Mouse (Mus musculus) MEL (cell line): ENCODE data around the gene Znfx1. TPM values are rescaled to one million over a fixed set of nuclear protein-coding genes. Genes with fewer than 3 reads are reported as not detected.

Experiments used
- DNase-seq: peaks from one replicate; pipeline ENCODE4 v3.0.0; 2011; ENCODE audit warnings: low read depth, low spot score
- H3K27ac ChIP-seq: 2 replicates; pipeline ENCODE4 v1.5.1; 2012; ENCODE audit warnings: low read depth, mild to moderate bottlenecking, control low read depth, low read length, moderate library complexity; ENCODE audit not compliant: control insufficient read depth
- H3K27me3 ChIP-seq, 2 experiments: fragments of 150-350 bp in 1 of 2; sonication (generic) in 1 of 2; 2 replicates each; pipeline ENCODE4 v1.6.1; 2012; ENCODE audit warnings: low read length in 2 of 2, mild to moderate bottlenecking in 2 of 2, improper control_type of control experiment in 1 of 2, moderate library complexity in 1 of 2; ENCODE audit not compliant: insufficient read depth in 2 of 2, control insufficient read depth in 1 of 2
- H3K36me3 ChIP-seq, 2 experiments: 2 replicates each; pipeline ENCODE4 v1.6.1; 2012 to 2014; ENCODE audit warnings: low read length in 2 of 2, improper control_type of control experiment in 1 of 2, inconsistent platforms in 1 of 2, mild to moderate bottlenecking in 1 of 2; ENCODE audit not compliant: insufficient read depth in 2 of 2, control insufficient read depth in 1 of 2
- H3K4me1 ChIP-seq, 2 experiments: fragments of 150-350 bp in 1 of 2; sonication (generic) in 1 of 2; 2 replicates each; pipeline ENCODE4 v1.6.1; 2012; ENCODE audit warnings: low read length in 2 of 2, improper control_type of control experiment in 1 of 2, mild to moderate bottlenecking in 1 of 2; ENCODE audit not compliant: insufficient read depth in 2 of 2, control insufficient read depth in 1 of 2
- H3K4me3 ChIP-seq, 2 experiments: fragments of 150-350 bp in 1 of 2; sonication (generic) in 1 of 2; 2 replicates each; pipeline ENCODE4 v1.5.1; 2012; ENCODE audit warnings: low read depth in 2 of 2, low read length in 2 of 2, mild to moderate bottlenecking in 2 of 2, moderate library complexity in 2 of 2, control low read depth in 1 of 2, improper control_type of control experiment in 1 of 2; ENCODE audit not compliant: control insufficient read depth in 1 of 2, insufficient read depth in 1 of 2
- H3K79me2 ChIP-seq: 2 replicates; pipeline ENCODE4 v1.6.1; 2012; ENCODE audit warnings: mild to moderate bottlenecking, low read length, moderate library complexity; ENCODE audit not compliant: control insufficient read depth, poor library complexity, insufficient read depth
- H3K9ac ChIP-seq: 2 replicates; pipeline ENCODE4 v1.6.1; 2012; ENCODE audit warnings: low read depth, mild to moderate bottlenecking, control low read depth, low read length, moderate library complexity; ENCODE audit not compliant: control insufficient read depth, poor library complexity, severe bottlenecking
- H3K9me3 ChIP-seq: fragments of 150-350 bp; sonication (generic); replicated peaks from 2 replicates; pipeline ENCODE4 v1.6.1; 2012; ENCODE audit warnings: mild to moderate bottlenecking, low read length, improper control_type of control experiment, moderate library complexity; ENCODE audit not compliant: insufficient read depth
- BHLHE40 ChIP-seq: IDR thresholded peaks from 2 replicates; pipeline ENCODE4 v1.6.1; 2012; ENCODE audit warnings: low read depth, mild to moderate bottlenecking, inconsistent platforms, low read length, improper control_type of control experiment, borderline replicate concordance
- E2F4 ChIP-seq: IDR thresholded peaks from 2 replicates; pipeline ENCODE4 v1.6.1; 2011; ENCODE audit warnings: low read depth, low read length, improper control_type of control experiment, borderline replicate concordance
- ETS1 ChIP-seq: IDR thresholded peaks from 2 replicates; pipeline ENCODE4 v1.6.1; 2012; ENCODE audit warnings: low read depth, mild to moderate bottlenecking, inconsistent platforms, low read length, improper control_type of control experiment, moderate library complexity
- HCFC1 ChIP-seq: IDR thresholded peaks from 2 replicates; pipeline ENCODE4 v1.6.1; 2012; ENCODE audit warnings: low read depth, mild to moderate bottlenecking, inconsistent platforms, low read length, improper control_type of control experiment, moderate library complexity
- KAT2A ChIP-seq: conservative IDR thresholded peaks from 2 replicates; pipeline ENCODE4 v1.6.1; 2012; ENCODE audit warnings: low read depth, low read length, improper control_type of control experiment, inconsistent platforms
- MAFK ChIP-seq: IDR thresholded peaks from 2 replicates; pipeline ENCODE4 v1.6.1; 2011; ENCODE audit warnings: low read depth, mild to moderate bottlenecking, low read length, improper control_type of control experiment, borderline replicate concordance
- MAZ ChIP-seq: IDR thresholded peaks from 2 replicates; pipeline ENCODE4 v1.6.1; 2012; ENCODE audit warnings: low read depth, mild to moderate bottlenecking, inconsistent platforms, low read length, improper control_type of control experiment
- MEF2A ChIP-seq: IDR thresholded peaks from 2 replicates; pipeline ENCODE4 v1.6.1; 2014; ENCODE audit warnings: low read depth, mild to moderate bottlenecking, inconsistent platforms, low read length, improper control_type of control experiment; ENCODE audit not compliant: poor library complexity, insufficient replicate concordance, severe bottlenecking; ENCODE audit errors: extremely low read depth
- MXI1 ChIP-seq: IDR thresholded peaks from 2 replicates; pipeline ENCODE4 v1.6.1; 2011; ENCODE audit warnings: mild to moderate bottlenecking, low read depth, low read length, improper control_type of control experiment
- NRF1 ChIP-seq: IDR thresholded peaks from 2 replicates; pipeline ENCODE4 v1.6.1; 2014; ENCODE audit warnings: low read depth, mild to moderate bottlenecking, inconsistent platforms, low read length, improper control_type of control experiment, moderate library complexity; ENCODE audit not compliant: poor library complexity, insufficient read depth, severe bottlenecking
- POLR2AphosphoS5 ChIP-seq: IDR thresholded peaks from 2 replicates; pipeline ENCODE4 v1.6.1; 2012; ENCODE audit warnings: low read depth, borderline replicate concordance, mild to moderate bottlenecking, inconsistent platforms, low read length, moderate library complexity, mixed read lengths
- RAD21 ChIP-seq: IDR thresholded peaks from 2 replicates; pipeline ENCODE4 v1.6.1; 2011; ENCODE audit warnings: mild to moderate bottlenecking, low read depth, low read length, improper control_type of control experiment
- RCOR1 ChIP-seq: IDR thresholded peaks from 2 replicates; pipeline ENCODE4 v1.6.1; 2012; ENCODE audit warnings: low read depth, mild to moderate bottlenecking, inconsistent platforms, low read length, improper control_type of control experiment
- TBP ChIP-seq: IDR thresholded peaks from 2 replicates; pipeline ENCODE4 v1.8.0; 2011; ENCODE audit warnings: low read depth, low read length, improper control_type of control experiment
- TCF12 ChIP-seq: IDR thresholded peaks from 2 replicates; pipeline ENCODE4 v1.6.1; 2014; ENCODE audit warnings: low read depth, mild to moderate bottlenecking, inconsistent platforms, low read length, improper control_type of control experiment, moderate library complexity
- UBTF ChIP-seq: IDR thresholded peaks from 2 replicates; pipeline ENCODE4 v1.6.1; 2012; ENCODE audit warnings: low read depth, mild to moderate bottlenecking, inconsistent platforms, low read length, improper control_type of control experiment, moderate library complexity, borderline replicate concordance; ENCODE audit not compliant: insufficient read depth
- USF2 ChIP-seq, 2 experiments: IDR thresholded peaks; 2 replicates each; pipeline ENCODE4 v1.6.1; 2011 to 2012; ENCODE audit warnings: improper control_type of control experiment in 2 of 2, low read length in 2 of 2, borderline replicate concordance in 1 of 2, inconsistent platforms in 1 of 2, low read depth in 1 of 2, mild to moderate bottlenecking in 1 of 2; ENCODE audit not compliant: insufficient read depth in 1 of 2
- ZKSCAN1 ChIP-seq: IDR thresholded peaks from 2 replicates; pipeline ENCODE4 v1.6.1; 2012; ENCODE audit warnings: low read depth, mild to moderate bottlenecking, inconsistent platforms, low read length, improper control_type of control experiment, moderate library complexity
- ZNF384 ChIP-seq: IDR thresholded peaks from 2 replicates; pipeline ENCODE4 v1.6.1; 2012; ENCODE audit warnings: low read depth, mild to moderate bottlenecking, inconsistent platforms, low read length, improper control_type of control experiment
- polyA plus RNA-seq, 2 experiments: library from polyadenylated mRNA; stranded (reverse) in 1 of 2; unstranded in 1 of 2; fragments of >175 nt in 1 of 2; fragments of >200 nt in 1 of 2; gene quantifications; 2 replicates each; pipeline versions ENCODE4 v1.2.1 to v1.2.4; 2012; ENCODE audit warnings: low replicate concordance in 2 of 2, low read depth in 1 of 2; ENCODE audit not compliant: insufficient read length in 2 of 2, insufficient read depth in 1 of 2, missing spikeins in 1 of 2
- total RNA-seq: library from RNA; depleted of rRNA; stranded (reverse); fragments of 300-350 nt; gene quantifications from 2 replicates; pipeline ENCODE4 v1.2.3, GENCODE M21; 2012

The Znfx1 gene
- total and polyA plus RNA-seq, 3 experiments, result 15.6 to 17.1 TPM; not detected in 1

DNA sequence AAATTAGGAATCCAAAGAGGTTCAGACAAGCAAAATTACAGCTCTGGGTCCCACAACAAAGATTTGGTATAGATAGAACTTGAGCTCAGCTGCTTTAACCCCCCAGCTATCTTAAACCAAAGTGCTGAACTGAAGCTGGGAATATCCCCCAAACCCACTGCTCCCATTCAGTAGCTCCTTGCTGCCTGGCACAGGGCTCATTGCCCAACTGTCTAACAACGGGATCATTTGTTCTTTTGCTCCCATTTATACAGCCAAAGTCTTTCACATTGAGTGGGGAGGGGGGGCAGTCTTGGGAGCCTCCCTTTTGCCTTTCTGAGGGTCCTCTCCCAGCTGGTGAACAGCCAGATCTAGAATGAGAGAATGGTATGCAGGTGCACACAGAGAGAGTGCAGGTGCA is 27.5 kb upstream of the Znfx1 start:
- Histone ChIP-seq H3K79me2 (no peaks in the 10 kb centered on the region), H3K27ac (no peak overlapping the region)
- TF ChIP-seq MAZ (no peak), TCF12 (no peak), USF2 (IDR thresholded peaks at IDR 0.05; ENCODE audit: borderline replicate concordance in 1 of 2, insufficient read depth in 1 of 2, low read depth in 1 of 2, low read length in 2 of 2) (no peak)

DNA sequence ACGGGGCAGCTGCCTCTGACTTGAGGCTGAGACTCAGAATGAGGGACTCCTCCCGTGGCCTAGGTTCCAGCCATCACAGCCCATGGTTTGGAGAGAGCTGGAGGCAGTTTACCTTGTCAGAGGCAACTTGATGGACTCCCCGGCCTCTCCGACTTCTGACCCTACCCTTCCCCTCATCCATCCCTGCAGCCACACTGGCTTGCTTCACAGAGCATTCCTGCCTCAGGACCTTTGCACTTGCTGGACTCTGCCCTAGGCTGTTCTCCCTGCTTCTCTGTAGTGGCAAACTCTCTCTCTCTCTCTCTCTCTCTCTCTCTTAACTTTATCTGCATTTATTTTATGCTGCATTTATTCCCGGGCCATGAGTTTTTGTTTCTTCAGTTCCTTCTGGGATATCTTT is 24.0 kb upstream of the Znfx1 start:
- 0 out of 4 replicates have a peak, but pooled peaks cover 0 to 4% of the 10 kb centered on the region in 2 experiments for H3K27me3 ChIP-seq
- no peaks in the 10 kb centered on the region for H3K9me3 ChIP-seq
- TF ChIP-seq BHLHE40 (no peak), RCOR1 (no peak), ZKSCAN1 (no peak), ZNF384 (no peak), NRF1 (no peak), ETS1 (no peak), MXI1 (no peak), RAD21 (no peak), MEF2A (no peak), MAZ (no peak), KAT2A (no peak), MAFK (no peak), UBTF (no peak), POLR2AphosphoS5 (no peak), TBP (no peak), HCFC1 (no peak), E2F4 (no peak)
- H3K4me3 ChIP-seq, result no peak overlapping the region
- no peak overlapping the region for H3K27ac ChIP-seq
- H3K4me1 ChIP-seq, result no peaks in the 10 kb centered on the region
- H3K9ac ChIP-seq, result no peak overlapping the region
- no peak for DNase-seq
- no peaks in the 10 kb centered on the region for H3K79me2 ChIP-seq
- no peaks in the 10 kb centered on the region for H3K36me3 ChIP-seq

More for the DNA sequence above, 27.5 kb upstream of the Znfx1 start:
- Histone ChIP-seq H3K9me3 (no peaks in the 10 kb centered on the region), H3K4me3 (no peak overlapping the region), H3K4me1 (peaks cover 0 to 5% of the 10 kb centered on the region in 2 experiments; a peak in 1 of 4 replicates), H3K36me3 (0 out of 4 replicates have a peak, but pooled peaks cover 0 to 2% of the 10 kb centered on the region in 2 experiments), H3K27me3 (0 out of 4 replicates have a peak, but pooled peaks cover 0 to 1% of the 10 kb centered on the region in 2 experiments), H3K9ac (no peak overlapping the region)
- no peak for DNase-seq
